Mouse (Mus musculus) adrenal gland, postnatal 36 days (tissue): Measurements from ENCODE around the gene Chchd6. TPM values are rescaled to one million over a fixed set of nuclear protein-coding genes. Genes with fewer than 3 reads are reported as not detected.

Experiments used
- DNase-seq, 2 experiments: peaks; one replicate each; pipeline ENCODE4 v3.0.0; 2021; ENCODE audit warnings: mixed read lengths in 1 of 2
- total RNA-seq, 2 experiments: library from RNA; stranded (reverse); gene quantifications; 2 replicates each; pipeline ENCODE4 v1.2.3; 2021

Chchd6 gene
- total RNA-seq, 2 experiments from 2014 or later, result 27.2 to 37.5 TPM

DNA sequence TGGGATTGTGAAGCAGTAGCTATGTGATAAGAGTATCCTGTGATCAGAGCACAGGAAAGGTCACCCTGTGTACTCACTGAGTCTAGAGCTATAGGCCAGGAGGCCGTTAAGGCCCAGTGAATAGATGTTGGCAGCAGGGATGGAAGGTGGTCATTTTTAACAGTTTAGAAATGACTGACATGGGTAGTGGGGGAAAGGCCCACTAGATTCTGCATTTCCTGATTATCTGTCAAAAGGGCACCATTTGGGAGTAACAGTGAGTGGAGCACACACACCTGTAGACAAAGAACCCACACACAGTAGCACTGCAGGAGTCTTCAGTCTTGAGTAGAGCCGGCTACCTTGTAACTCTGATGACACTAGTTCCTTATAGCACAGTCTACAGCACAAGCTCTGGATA, 141.0 kb downstream of the Chchd6 start:
- no peak for DNase-seq

DNA sequence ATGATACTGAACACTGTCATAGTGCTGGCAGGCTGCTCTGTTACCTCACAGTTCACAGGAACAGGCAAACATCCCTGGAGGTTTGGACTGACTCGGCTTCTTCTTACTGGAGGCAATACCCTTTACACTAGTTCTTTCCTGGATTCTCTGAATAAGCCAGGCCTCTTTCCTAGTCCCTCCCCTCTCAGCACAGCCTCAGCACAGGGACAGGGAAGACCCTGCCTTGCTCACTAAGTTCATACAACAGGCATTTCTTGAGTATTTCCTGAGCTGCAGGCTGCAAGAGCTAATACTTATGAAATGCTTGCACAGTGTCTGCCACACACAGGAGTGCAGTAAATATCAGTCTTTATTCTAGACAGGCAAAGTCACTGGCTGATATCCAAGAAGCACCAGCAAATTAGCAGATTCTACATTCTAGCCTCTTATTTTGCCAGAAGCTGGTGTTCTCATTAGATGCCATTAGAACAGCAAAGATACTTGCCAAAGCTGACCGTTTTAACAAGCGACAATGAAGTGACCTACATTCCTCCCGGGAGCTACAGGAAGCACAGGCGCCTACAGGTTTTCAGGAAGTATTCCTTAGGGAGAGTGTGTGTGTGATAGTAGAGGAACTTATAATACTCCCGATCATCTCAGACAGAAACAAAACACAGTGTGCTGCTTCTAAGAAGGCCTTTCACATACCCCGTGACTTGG, 142.3 kb downstream of the Chchd6 start:
- no peak for DNase-seq

GRCm38 (mm10) chr6:89452356-89452755, 143.1 kb downstream of the Chchd6 start:
- DNase-seq, result no peak

DNA sequence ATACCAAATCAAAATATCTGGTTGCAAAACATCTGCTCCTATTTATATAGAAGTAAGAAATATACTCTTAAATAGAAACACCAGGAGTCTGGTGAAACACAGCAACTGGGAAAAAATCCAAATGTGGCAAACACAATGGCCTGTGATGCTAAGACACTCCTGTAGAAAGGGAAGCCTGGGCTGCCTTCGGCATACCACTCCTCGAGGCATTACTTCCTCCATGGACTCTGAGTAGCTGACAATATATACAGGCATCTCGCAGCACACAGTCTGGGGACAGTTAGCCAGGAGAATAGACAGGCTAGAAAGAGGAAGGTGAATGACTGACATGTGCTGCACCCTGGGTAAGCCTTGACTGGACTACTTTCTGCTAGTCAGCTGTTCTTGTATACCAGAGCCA, 146.7 kb downstream of the Chchd6 start:
- no peak for DNase-seq

GRCm38 (mm10) chr6:89440671-89441070, 154.8 kb downstream of the Chchd6 start:
- no peak for DNase-seq

GRCm38 (mm10) chr6:89431920-89432482, 163.5 kb downstream of the Chchd6 start:
- no peak for DNase-seq

DNA sequence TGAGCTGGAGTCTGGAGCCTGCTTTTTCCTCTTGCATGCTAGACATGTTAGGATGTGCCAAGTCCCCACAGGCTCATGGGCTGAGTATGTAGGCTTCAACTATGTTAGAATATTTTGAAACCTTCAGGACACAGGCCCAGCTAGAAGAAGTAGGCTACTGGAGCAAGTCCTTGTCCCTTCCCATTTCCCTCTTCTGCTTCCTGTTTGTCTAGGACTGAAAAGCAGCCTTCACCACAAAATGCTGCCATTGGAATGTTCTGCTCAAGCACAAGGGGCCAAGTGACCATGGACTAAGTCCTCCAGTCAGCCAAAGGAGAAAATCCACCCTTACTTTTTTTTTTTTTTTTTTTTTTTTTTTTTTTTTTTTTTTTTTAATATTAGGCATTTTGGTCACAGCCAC, 164.7 kb downstream of the Chchd6 start:
- DNase-seq, result no peak

DNA sequence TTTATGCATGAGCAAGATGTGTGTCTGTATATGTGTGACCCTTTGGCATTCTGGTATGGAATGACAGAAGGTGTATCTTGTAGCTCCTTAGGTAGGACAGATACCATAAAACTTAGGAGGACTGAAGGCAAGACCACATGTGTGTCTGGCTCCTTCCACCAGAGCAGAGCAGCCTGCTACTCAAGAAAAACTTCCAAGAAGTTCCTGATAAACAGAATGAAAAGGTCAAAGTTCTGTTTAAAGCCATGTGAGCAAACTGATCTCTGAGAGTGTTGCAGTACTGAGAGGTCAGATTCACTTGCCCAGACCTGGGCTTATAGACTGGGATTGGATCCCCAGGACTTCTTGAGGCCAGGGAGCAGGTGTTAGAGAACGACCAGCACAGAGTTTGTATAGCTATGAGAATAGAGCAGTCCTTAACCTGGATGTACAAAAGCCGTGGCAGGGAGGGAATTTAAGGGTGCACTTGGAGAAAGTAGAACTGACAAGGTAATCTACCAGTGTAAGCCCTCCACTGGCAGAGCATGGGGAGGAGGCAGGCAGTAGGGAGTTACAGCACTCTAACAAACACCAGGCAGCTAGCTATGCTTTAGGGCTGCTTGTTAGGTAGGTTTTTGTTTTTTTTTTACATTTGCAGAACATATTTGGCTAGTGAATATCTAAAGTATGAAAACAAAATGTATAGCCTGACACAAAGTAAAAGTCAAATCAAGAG, 166.6 kb downstream of the Chchd6 start:
- DNase-seq, result no peak

GRCm38 (mm10) chr6:89424461-89424860, 171.0 kb downstream of the Chchd6 start:
- no peak for DNase-seq

- no peak for DNase-seq
These were observed 172.8 kb downstream of the Chchd6 start for GRCm38 (mm10) chr6:89422621-89423020.

- DNase-seq, result no peak
These were observed 173.5 kb downstream of the Chchd6 start for GRCm38 (mm10) chr6:89421922-89422321.

GRCm38 (mm10) chr6:89421503-89421902, 173.9 kb downstream of the Chchd6 start:
- no peak for DNase-seq

DNA sequence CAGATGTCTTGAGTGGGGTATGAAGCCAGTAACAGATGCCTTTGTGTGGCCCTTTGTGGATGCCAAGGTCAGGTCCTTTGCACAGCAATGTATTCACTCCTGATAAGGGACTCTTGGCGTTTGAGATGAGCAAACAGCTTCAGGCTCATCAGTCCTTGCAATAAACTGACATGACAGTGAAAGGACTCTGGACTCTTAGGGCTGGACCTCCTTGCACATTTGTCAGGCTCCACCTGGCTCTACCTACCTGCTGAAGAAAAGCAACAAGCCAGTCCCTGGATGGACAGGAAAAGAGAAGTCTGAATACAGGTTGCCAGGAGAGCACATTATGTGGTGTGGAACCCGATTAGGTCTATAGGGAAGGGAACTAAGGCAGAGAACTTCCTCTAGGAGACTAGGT, 174.7 kb downstream of the Chchd6 start:
- no peak for DNase-seq

- DNase-seq, result no peak
These were observed 175.3 kb downstream of the Chchd6 start for GRCm38 (mm10) chr6:89420110-89420509.

DNA sequence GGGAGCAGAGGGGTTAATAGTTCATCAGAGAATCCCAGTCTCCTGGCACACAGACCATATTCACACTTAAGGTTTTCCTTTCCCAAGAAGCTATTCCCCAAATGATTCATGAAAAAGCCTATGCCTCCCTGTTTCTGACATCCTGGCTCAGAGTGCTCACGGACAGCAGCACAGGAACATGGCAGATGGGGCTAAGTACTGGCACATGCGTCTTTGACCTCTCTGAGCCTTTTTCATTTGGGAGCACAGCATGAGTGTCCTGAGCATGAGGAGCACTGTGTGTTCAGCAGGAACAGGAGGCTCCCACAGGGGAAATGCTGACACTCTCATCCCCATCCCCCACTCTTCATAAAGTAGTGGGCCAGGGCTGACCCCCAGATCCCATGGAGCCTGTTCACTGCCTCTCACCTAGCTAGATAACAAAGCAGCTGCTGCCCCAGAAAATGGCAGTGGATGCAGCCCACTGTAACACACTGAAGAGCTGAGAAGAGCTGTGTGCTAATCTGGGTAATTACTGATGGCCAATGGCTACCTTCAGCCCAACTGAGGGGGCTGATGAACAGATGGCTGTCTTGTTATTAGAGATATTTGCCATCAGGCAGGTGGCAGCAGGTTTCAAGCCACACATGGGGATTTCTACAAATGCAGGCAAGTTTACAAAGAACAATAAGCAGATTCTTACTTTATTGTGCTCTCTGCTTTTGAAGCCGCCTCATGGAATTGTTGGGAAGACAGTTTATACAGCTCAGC, 176.2 kb downstream of the Chchd6 start:
- no peak for DNase-seq

DNA sequence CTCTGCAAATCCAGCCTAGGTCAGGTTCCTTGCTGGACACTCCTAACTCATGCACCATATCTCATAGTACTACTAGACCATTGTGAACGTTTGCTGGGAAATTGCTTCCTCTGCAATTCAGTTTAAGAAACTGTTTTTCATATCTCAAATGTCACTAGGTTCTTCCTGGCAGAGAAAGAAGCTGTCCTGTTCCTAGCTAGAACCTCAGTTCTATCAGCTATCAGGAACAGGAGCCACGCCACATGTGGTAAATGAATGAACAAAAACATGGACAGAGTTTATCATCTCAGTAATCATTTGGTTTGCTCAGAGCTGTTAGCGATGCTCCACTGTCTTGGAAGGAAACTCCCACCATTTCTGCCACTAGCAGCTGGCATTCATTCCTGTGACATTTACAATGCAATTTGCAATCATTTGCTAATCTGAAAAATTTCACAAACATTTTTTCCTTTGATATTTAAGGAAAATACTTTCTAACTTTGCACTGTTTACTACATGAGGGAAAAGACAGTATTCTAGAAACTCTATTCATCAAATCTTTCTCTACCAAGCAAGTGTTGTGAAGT, 179.3 kb downstream of the Chchd6 start:
- no peak for DNase-seq

GRCm38 (mm10) chr6:89415091-89415490, 180.4 kb downstream of the Chchd6 start:
- DNase-seq, result no peak

GRCm38 (mm10) chr6:89414126-89414525, 181.3 kb downstream of the Chchd6 start:
- no peak for DNase-seq

- DNase-seq, result peak in 1 of 2 experiments; percentile 37
These were observed 182.0 kb downstream of the Chchd6 start for GRCm38 (mm10) chr6:89413481-89413884.

- DNase-seq, result peak in 1 of 2 experiments; percentile 32
These were observed 182.9 kb downstream of the Chchd6 start for GRCm38 (mm10) chr6:89412562-89412961.

DNA sequence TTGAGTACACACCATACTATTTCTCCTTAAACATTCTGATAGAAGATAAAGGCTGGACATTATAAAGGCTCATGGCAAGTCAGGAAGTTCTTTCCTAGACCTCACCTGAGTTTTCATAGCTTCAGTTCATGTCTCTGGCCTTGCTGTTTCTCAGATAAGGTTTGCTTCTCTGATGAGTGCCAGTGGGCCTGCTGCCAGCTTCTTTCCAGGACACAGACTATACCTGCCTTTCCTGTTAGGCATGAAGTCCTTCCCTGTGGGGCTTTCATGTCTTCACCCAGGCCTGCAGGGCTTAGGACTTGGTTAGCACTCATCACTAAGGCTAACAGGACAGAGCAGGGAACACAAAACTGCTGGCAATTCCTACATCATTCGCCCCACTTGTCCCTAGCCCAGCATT, 186.4 kb downstream of the Chchd6 start:
- peak in 1 of 2 experiments; percentile 28 for DNase-seq

DNA sequence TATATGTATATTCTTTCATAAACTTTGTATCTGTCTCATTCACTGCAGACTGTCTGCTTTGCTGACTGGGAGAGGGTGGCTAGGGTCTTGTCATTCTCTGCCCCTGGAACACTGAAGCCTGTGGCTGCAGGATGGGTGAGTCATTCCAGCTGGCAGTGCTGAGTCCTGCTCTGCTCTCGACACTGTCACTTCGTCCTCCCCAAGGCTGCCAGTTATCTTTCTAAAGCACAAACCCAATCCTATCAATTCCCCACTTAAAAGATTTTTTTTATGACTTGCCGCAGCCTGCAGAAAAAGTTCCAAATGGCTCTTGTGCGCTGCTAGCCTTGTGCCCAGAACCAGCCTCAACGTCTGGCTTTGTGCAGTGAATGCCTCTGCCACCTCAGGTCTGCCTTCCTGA, 187.2 kb downstream of the Chchd6 start:
- peak; percentile 68 to 73 for DNase-seq
